Mouse (Mus musculus) limb, embryonic 11.5 days (tissue): Measurements from ENCODE around the gene Khk. TPM values are rescaled to one million over a fixed set of nuclear protein-coding genes. Genes with fewer than 3 reads are reported as not detected.

Source experiments
- ATAC-seq: fragments of 200-750 bp; cut with Nextera tagmentation; 2 replicates; pipeline ENCODE4 v1.8.0; 2017; ENCODE audit warnings: low read depth; ENCODE audit not compliant: insufficient number of reproducible peaks, low FRiP score, low TSS enrichment
- DNase-seq: peaks from one replicate; pipeline ENCODE4 v3.0.0-alpha.2; 2015; ENCODE audit warnings: low spot score
- H3K27ac ChIP-seq: fragments of 300-500 bp; sonication (generic); replicated peaks from 2 replicates; pipeline ENCODE4 v1.5.1; 2014; ENCODE audit warnings: low read depth, mild to moderate bottlenecking, low read length
- H3K27me3 ChIP-seq: fragments of 300-500 bp; sonication (generic); 2 replicates; pipeline ENCODE4 v1.6.1; 2014; ENCODE audit warnings: mild to moderate bottlenecking, low read length, mixed read lengths; ENCODE audit not compliant: control insufficient read depth, insufficient read depth
- H3K36me3 ChIP-seq: fragments of 300-500 bp; sonication (generic); 2 replicates; pipeline ENCODE4 v1.6.1; 2014; ENCODE audit warnings: mild to moderate bottlenecking, low read length, moderate library complexity, mixed read lengths; ENCODE audit not compliant: control insufficient read depth, insufficient read depth
- H3K4me1 ChIP-seq: fragments of 300-500 bp; sonication (generic); 2 replicates; pipeline ENCODE4 v1.6.1; 2014; ENCODE audit warnings: low read length, mixed read lengths; ENCODE audit not compliant: control insufficient read depth, insufficient read depth
- H3K4me2 ChIP-seq: fragments of 300-500 bp; sonication (generic); 2 replicates; pipeline ENCODE4 v1.6.1; 2014; ENCODE audit warnings: low read depth, mild to moderate bottlenecking, moderate library complexity; ENCODE audit not compliant: severe bottlenecking
- H3K4me3 ChIP-seq: fragments of 300-500 bp; sonication (generic); 2 replicates; pipeline ENCODE4 v1.5.1; 2014; ENCODE audit warnings: low read depth, low read length
- H3K9ac ChIP-seq: fragments of 300-500 bp; sonication (generic); 2 replicates; pipeline ENCODE4 v1.6.1; 2014; ENCODE audit warnings: mild to moderate bottlenecking, low read length
- H3K9me3 ChIP-seq: fragments of 300-500 bp; sonication (generic); 2 replicates; pipeline ENCODE4 v1.6.1; 2016; ENCODE audit warnings: low read length; ENCODE audit not compliant: control insufficient read depth
- WGBS: fragments of 180-500 bp; shearing (Covaris S2); extraction: QIAGEN DNeasy Blood & Tissue Kit; methylation state at CpG from one replicate; pipeline ENCODE4 v1.1.7; 2014; 5-methylcytosine and 5-hydroxymethylcytosine counted together
- polyA plus RNA-seq: library from polyadenylated mRNA; unstranded; fragments of >200 nt; fragmentation: Nextera tagmentation; extraction: Ambion mirVana; gene quantifications from 2 replicates; pipeline ENCODE4 v1.2.1, GENCODE M21; 2014

Gene Khk
- polyA plus RNA-seq, 1 experiment from 2014 or later = 7.9 TPM

- Histone ChIP-seq H3K9me3 (no peaks in the 10 kb centered on the region), H3K9ac (peak overlapping the region; percentile 69; the same call in 1 of the 2 replicates), H3K4me3 (peak overlapping the region; percentile 76), H3K27ac (peak overlapping the region; percentile 96), H3K27me3 (no peaks in the 10 kb centered on the region), H3K36me3 (peaks cover 10% of the 10 kb centered on the region), H3K4me2 (peak overlapping the region; percentile 94), H3K4me1 (peaks cover 48% of the 10 kb centered on the region)
- 25% methylated on average over 13 of the region's 13 CpGs for WGBS
- DNase-seq (peak; percentile 70), ATAC-seq (no peak)
Measured at GRCm38 (mm10) chr5:30908426-30909299, 12.6 kb upstream of the Khk start.

GRCm38 (mm10) chr5:30909300-30909659 lies 12.0 kb upstream of the Khk start:
- 13% methylated on average over 7 of the region's 7 CpGs for WGBS
- H3K9ac ChIP-seq = no peak overlapping the region; the same call in 1 of the 2 replicates
- H3K4me2 ChIP-seq = no peak overlapping the region
- ATAC-seq (no peak), DNase-seq (no peak)
- H3K4me3 ChIP-seq = no peak overlapping the region
- H3K4me1 ChIP-seq = peaks cover 49% of the 10 kb centered on the region
- peaks cover 10% of the 10 kb centered on the region for H3K36me3 ChIP-seq
- H3K9me3 ChIP-seq = no peaks in the 10 kb centered on the region
- H3K27ac ChIP-seq = peak overlapping the region; percentile 96
- H3K27me3 ChIP-seq = no peaks in the 10 kb centered on the region

GRCm38 (mm10) chr5:30909863-30910262 lies 11.4 kb upstream of the Khk start:
- Histone ChIP-seq H3K27me3 (no peaks in the 10 kb centered on the region), H3K27ac (peak overlapping the region; percentile 96; the same call in 1 of the 2 replicates), H3K36me3 (peaks cover 6% of the 10 kb centered on the region), H3K9ac (no peak overlapping the region), H3K9me3 (no peaks in the 10 kb centered on the region), H3K4me2 (no peak overlapping the region), H3K4me1 (peaks cover 55% of the 10 kb centered on the region), H3K4me3 (no peak overlapping the region)
- DNase-seq = no peak
- WGBS = 82% methylated on average over 7 of the region's 7 CpGs
- no peak for ATAC-seq

- peak overlapping the region; percentile 23 for H3K27ac ChIP-seq
- no peaks in the 10 kb centered on the region for H3K27me3 ChIP-seq
- no peaks in the 10 kb centered on the region for H3K9me3 ChIP-seq
- H3K36me3 ChIP-seq = peaks cover under 1% of the 10 kb centered on the region; the same call in 1 of the 2 replicates
- no peak overlapping the region for H3K9ac ChIP-seq
- ATAC-seq (no peak), DNase-seq (no peak)
- H3K4me1 ChIP-seq = peaks cover 60% of the 10 kb centered on the region
- no peak overlapping the region for H3K4me2 ChIP-seq
- H3K4me3 ChIP-seq = no peak overlapping the region
Measured at GRCm38 (mm10) chr5:30910481-30910880, 10.8 kb upstream of the Khk start.

GRCm38 (mm10) chr5:30912156-30912555 lies 9.1 kb upstream of the Khk start:
- Histone ChIP-seq H3K9ac (0 out of 2 replicates have a peak overlapping the region, but pooled peaks have one; percentile 40), H3K27ac (peak overlapping the region; percentile 99), H3K4me3 (no peak overlapping the region), H3K27me3 (no peaks in the 10 kb centered on the region), H3K4me2 (no peak overlapping the region), H3K4me1 (peaks cover 59% of the 10 kb centered on the region), H3K9me3 (no peaks in the 10 kb centered on the region), H3K36me3 (no peaks in the 10 kb centered on the region)
- WGBS = 75% methylated on average over 5 of the region's 5 CpGs
- DNase-seq = no peak
- ATAC-seq = no peak

GRCm38 (mm10) chr5:30913060-30913841 lies 8.0 kb upstream of the Khk start, which contains the start of gene Emilin1:
Emilin1 (plus strand) TSS chr5:30913402.
- peak within 1 kb of the TSS; percentile 99 for H3K27ac ChIP-seq
- peak; percentile 85 for ATAC-seq

GRCm38 (mm10) chr5:30914101-30914635 lies 7.1 kb upstream of the Khk start:
- Histone ChIP-seq H3K9ac (peak overlapping the region; percentile 78), H3K4me2 (peak overlapping the region; percentile 97), H3K4me3 (peak overlapping the region; percentile 58), H3K4me1 (peaks cover 46% of the 10 kb centered on the region), H3K27ac (peak overlapping the region; percentile 99), H3K9me3 (no peaks in the 10 kb centered on the region), H3K36me3 (peaks cover 11% of the 10 kb centered on the region; the same call in 1 of the 2 replicates), H3K27me3 (no peaks in the 10 kb centered on the region)
- ATAC-seq (no peak), DNase-seq (no peak)
- 16% methylated on average over 7 of the region's 7 CpGs for WGBS

More at GRCm38 (mm10) chr5:30913060-30913841, 8.0 kb upstream of the Khk start, which contains the start of gene Emilin1:
- peak within 1 kb of the TSS; percentile 78 for H3K9ac ChIP-seq
- H3K9me3 ChIP-seq = no peaks in the 10 kb centered on the region
- peak within 1 kb of the TSS; percentile 97 for H3K4me2 ChIP-seq
- peaks cover 55% of the 10 kb centered on the region for H3K4me1 ChIP-seq
- WGBS = 2% methylated on average over 11 of the region's 13 CpGs
- DNase-seq = peak; percentile 87
- H3K4me3 ChIP-seq = peak within 1 kb of the TSS; percentile 58
- no peaks in the 10 kb centered on the region for H3K27me3 ChIP-seq
- peaks cover 5% of the 10 kb centered on the region; the same call in 1 of the 2 replicates for H3K36me3 ChIP-seq

- DNase-seq = no peak
- Histone ChIP-seq H3K4me1 (peaks cover 40% of the 10 kb centered on the region), H3K4me2 (peak overlapping the region; percentile 97), H3K27me3 (no peaks in the 10 kb centered on the region), H3K36me3 (peaks cover 11% of the 10 kb centered on the region; the same call in 1 of the 2 replicates), H3K9ac (peak overlapping the region; percentile 78), H3K4me3 (peak overlapping the region; percentile 58), H3K9me3 (no peaks in the 10 kb centered on the region), H3K27ac (peak overlapping the region; percentile 99; the same call in 1 of the 2 replicates)
- 49% methylated on average over 6 of the region's 6 CpGs for WGBS
- no peak for ATAC-seq
Measured at GRCm38 (mm10) chr5:30914849-30915248, 6.4 kb upstream of the Khk start.
